Mouse (Mus musculus): Measurements from ENCODE around the gene Arhgef6.

Arhgef6 gene

GRCm38 (mm10) chrX:57338371-57339211 lies at the start of gene Arhgef6:
TSS of gene Arhgef6 (minus strand) at chrX:57338729.
- no peak for DNase-seq

GRCm38 (mm10) chrX:57380915-57381314 lies 42.4 kb upstream of the Arhgef6 start:
- DNase-seq: no peak

DNA sequence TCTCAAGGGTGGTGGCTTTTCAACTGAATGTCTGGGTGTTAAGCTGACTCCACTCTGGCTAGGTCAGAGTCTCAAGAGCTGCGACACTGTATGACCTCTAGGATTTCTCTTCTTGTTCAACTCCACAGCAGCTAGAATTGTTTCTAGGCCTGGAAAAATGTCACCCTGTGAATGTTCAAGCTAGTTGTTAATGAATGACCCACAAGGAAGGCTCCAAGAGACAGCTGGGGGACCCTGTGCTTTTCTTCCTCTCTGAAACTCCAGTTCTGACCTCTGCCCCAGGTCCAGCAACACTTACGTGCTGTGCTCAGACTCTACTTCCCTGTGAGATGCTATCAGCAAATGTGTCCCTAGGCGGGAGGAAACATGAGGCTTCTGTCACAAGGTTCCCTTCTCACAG lies 40.0 kb upstream of the Arhgef6 start:
- no peak for DNase-seq

DNA sequence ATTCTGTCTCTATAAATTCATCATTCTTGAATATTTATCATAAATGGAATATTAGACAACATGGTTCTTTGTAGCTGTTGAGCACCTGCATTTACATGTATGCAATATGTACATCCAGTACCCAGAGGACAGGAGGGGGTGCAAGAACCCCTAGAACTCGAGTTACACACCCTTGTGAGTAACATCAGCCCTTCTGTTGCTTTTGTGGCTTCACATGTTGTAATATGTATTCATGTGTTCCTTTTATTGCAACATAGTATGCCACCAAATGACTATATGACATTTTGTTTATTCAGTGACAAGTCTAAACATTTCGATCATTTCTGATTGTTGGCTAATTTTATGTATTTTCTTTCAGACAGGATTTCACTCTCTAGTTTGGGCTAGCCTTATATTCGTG lies 38.6 kb upstream of the Arhgef6 start:
- DNase-seq: no peak

- DNase-seq: no peak
Measured at GRCm38 (mm10) chrX:57374029-57374428, 35.5 kb upstream of the Arhgef6 start.

- no peak for DNase-seq
Measured at GRCm38 (mm10) chrX:57373543-57373942, 35.0 kb upstream of the Arhgef6 start.

DNA sequence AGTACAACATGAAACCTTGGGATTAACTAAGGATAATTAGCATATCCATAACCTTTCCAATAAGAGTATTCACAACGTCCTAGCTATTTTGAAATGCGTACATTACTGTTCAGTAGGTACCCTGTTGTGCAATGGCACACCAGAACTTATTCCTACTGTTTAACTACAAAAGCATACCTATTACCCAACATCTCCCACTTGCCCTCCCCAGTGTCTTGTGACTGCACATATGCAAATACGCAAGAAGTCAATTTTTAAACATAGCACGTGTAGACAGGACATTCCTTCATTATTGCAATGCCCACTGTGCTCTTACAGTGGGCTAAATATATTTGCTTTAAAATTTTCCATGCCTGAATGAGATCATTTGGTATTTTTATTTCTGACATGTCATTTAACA lies 34.4 kb upstream of the Arhgef6 start:
- no peak for DNase-seq

DNA sequence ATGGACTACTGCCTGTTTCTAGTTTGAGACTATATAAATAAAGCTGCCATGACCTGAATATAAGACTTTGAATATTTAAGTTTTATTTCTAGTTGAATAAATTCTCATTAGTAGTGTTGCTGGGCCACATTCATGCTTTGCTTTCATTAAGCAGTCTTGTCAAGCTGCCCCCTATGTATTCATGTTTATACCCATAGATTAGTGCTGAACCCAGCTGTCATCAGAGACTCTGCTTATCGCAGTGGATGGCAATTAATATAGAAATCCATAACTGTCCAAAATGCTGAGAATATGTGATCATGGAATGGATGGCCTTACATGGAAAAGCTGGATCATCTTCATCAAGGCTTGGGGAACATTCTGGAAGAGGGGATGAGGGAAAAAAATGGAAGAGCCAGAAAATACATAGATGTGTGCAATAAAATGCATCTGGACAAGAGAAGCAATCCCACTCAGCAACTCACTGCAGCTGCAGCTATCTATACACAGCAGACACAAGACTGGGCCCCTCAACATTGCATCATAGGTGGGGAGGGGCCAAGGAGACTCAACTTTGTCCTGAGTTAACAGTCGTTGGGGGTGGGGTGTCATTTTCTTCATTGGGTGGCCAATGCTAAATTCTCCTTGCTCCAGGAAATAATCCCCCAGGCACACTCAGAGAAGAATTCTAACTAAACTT lies 26.5 kb upstream of the Arhgef6 start:
- DNase-seq: no peak

- no peak for DNase-seq
Measured at GRCm38 (mm10) chrX:57359316-57359715, 20.8 kb upstream of the Arhgef6 start.

GRCm38 (mm10) chrX:57339220-57339619 lies 691 bp upstream of the Arhgef6 start:
- DNase-seq: no peak

DNA sequence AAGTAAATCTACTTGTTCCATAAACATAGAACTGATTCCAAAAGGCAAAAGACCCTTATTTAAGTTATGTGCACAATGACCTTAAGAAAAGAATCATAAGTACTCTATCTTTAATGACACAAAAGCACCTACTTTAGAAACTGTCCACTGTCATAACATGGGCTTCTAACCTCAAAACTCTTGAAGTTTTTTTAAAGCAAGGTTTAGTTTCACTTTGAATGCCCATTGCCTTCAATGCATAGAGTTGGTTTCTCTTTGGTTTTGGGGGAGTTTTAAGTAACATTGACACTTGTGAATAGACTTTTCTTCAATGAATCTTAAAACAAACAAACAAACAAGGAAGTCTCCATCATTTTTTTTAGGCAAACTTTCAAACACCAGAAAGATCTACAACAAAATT lies 947 bp downstream of the Arhgef6 start:
- no peak for DNase-seq

DNA sequence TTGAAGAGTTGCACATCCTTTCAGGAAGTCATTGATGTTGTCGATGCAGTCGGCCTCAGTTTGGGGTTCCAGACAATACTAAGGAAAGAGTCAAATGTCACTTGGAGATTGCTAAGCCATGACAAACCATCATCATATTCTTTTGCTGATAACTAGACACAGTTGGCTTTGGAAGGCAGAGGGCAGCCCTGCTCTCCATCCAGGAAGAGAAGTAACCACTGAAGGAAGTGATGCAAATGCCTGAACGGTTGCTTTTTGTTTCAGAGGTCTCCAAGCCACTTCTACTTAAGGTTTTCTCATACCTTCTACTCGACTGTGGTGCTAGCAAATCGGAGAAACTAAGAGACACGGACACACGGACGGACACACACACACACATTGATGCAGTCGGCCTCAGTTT lies 1.6 kb downstream of the Arhgef6 start:
- no peak for DNase-seq

DNA sequence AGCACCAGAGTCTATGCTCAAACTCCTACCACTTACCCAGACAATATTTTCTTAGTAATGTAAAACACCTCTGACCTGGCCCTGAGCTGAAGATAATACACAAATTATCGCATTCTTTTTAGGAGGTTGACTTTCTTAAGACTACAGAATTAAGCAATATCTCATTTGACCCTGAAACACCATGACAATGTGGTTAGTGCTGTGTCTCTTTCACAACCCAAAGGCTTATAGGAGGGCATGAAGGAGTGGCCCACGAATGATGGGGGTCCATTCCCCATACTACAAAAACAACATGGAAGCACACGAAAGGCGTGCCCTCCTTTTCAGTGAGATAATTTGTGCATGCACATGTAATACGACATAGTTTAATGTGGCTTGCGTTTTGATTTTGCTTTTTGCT lies 3.2 kb downstream of the Arhgef6 start:
- DNase-seq: no peak

GRCm38 (mm10) chrX:57327668-57328338 lies 10.7 kb downstream of the Arhgef6 start:
- no peak for DNase-seq

GRCm38 (mm10) chrX:57326487-57327221 lies 11.9 kb downstream of the Arhgef6 start:
- no peak for DNase-seq

DNA sequence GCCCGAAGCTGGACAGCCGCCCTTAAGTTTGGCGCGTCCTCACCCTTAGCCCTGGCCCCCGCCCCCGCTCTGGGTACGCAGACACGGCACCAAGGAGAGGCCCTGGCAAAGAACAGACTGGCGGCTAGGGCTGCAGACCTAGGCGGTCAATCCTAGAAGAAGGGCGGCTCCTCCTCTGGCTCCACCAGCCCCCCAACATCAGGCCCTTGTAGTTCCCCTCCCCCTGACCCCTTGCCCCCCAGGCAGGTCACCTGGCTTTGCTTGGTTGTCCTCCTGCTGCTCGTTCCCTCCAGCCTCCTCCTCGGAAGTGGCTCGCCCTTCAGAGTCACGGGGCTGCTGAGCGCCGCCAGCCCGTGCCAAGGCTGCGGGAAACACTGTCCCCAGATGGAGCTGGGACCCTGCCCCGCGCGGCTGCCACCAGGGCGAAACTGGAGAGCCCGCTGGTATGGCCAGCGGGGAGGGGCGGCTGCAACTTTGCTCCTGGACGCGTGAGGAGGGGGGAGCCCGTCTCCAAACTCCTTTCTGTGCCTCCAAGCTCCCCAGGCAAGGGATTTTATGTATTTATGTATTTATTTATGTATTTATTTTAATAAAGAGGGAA lies 12.6 kb downstream of the Arhgef6 start:
- DNase-seq: peak; percentile 48

- DNase-seq: peak; percentile 2
Measured at GRCm38 (mm10) chrX:57324891-57325290, 13.6 kb downstream of the Arhgef6 start.

DNA sequence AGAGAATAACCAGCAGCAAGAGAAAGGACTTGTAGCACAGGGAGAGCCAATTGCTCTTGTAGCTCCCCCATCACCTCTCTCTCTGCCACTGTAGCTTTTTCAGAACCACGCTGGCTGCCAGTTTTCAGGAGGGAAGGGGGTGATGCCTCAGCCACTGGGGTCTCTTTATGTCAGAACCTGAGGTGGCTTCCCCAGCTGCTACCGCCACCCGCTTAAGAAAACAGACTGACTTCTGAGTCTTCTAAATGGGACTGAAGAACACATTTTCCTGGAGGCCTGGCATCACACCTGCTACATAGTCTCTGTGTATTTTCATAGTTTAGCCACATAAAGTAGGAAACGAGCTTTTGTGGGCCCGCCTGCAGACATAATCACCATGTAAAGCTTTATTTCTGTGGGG lies 26.5 kb downstream of the Arhgef6 start:
- no peak for DNase-seq

GRCm38 (mm10) chrX:57309993-57310392 lies 28.5 kb downstream of the Arhgef6 start:
- DNase-seq: no peak

GRCm38 (mm10) chrX:57306747-57307146 lies 31.8 kb downstream of the Arhgef6 start:
- no peak for DNase-seq

DNA sequence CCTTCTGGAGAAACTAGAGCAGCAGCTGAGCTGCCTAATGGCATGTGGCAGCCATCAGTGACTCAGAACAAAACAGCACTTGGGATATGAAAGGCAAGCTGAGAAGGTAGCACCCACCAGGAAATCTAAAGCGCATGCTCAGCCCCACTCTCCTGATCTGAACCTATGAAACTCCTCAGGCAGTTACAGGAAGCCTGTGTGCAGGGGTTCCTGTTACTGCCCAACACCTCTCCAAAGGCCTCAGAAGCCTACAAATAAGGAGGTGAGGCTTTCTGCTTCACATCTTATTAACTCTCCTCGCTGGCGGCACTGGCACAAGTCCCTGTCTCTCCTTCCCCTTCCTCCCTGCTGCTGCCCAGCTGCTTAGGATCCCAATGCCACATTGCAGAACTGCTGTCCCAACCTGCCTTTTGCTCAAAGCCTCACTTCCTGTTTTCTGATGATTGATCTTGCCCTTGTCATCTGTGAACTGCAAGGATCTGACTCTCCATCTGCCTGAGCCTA lies 33.7 kb downstream of the Arhgef6 start:
- no peak for DNase-seq

DNA sequence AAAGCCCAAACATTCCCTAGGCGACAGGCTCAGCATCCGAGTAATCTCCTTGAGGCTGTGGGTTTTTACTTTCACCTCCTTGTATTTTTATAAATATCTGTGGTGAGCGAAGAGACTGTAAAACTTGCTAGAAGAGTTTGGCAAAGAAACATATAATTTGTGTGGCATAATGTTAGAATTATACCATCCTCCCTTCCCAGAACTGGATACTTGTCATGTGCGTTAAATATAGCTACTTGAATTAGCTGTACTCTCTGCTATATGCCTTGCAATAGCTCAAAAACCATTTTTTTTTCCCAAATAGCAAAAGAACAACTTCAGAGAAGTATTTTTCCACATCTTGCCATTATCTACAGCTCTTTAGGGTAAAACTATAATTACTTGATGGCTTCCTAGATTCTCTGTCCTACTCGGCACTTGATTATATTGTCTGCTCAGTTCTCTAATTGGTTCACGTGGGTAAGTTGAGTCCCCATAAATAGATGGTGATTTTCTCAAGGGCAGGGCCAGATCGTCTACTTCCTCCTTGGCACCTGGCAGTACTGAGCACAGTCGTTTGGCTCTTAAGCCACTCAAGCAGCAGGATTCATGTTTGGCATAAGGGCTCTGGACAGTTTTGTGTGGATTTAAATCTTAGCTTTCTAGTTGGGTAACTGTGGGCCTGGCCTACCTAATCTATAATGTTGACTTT lies 35.2 kb downstream of the Arhgef6 start:
- no peak for DNase-seq

Data from retina, postnatal 1 day (tissue).